Mouse (Mus musculus) layer of hippocampus, postnatal 14 days (tissue): ENCODE results near the gene Serpinb6a. TPM values are rescaled to one million over a fixed set of nuclear protein-coding genes. Genes with fewer than 3 reads are reported as not detected.
A peak's percentile ranks its signal among the peaks of the same experiment; 100 is the strongest.
"Not testable (repeated sequence)": the region's sequence is repeated elsewhere in the genome, so short reads cannot be mapped to it uniquely, and the experiment has no call there.

Source experiments
- DNase-seq, 2 experiments: peaks; one replicate each; pipeline ENCODE4 v3.0.0; 2021 to 2022; ENCODE audit warnings: low spot score in 2 of 2, mixed read lengths in 1 of 2
- total RNA-seq, 2 experiments: library from RNA; stranded (reverse); gene quantifications; 2 replicates each; pipeline ENCODE4 v1.2.3; 2021

Serpinb6a gene
- total RNA-seq, 2 experiments from 2014 or later, result 45.3 to 49.5 TPM

GRCm38 (mm10) chr13:33995197-33995596, 7.4 kb downstream of the Serpinb6a start:
- DNase-seq, result peak; percentile 37 to 70

- no peak for DNase-seq
These were observed 13.0 kb downstream of the Serpinb6a start for GRCm38 (mm10) chr13:33989625-33990024.

- DNase-seq, result no peak
These were observed 36.0 kb downstream of the Serpinb6a start for GRCm38 (mm10) chr13:33966574-33966973.

GRCm38 (mm10) chr13:33966025-33966412, 36.6 kb downstream of the Serpinb6a start:
- DNase-seq, result no peak

GRCm38 (mm10) chr13:33965056-33966024, 37.3 kb downstream of the Serpinb6a start:
- DNase-seq, result no peak

- peak; percentile 45 to 67 for DNase-seq
These were observed 38.2 kb downstream of the Serpinb6a start, which contains the start of gene Nqo2 for GRCm38 (mm10) chr13:33964206-33965046. Nqo2 (plus strand) TSS chr13:33964687.

GRCm38 (mm10) chr13:33959771-33960170, 42.8 kb downstream of the Serpinb6a start:
- no peak for DNase-seq

GRCm38 (mm10) chr13:33956571-33957421, 45.8 kb downstream of the Serpinb6a start:
- DNase-seq, result peak in 1 of 2 experiments; percentile 42

GRCm38 (mm10) chr13:33952947-33953346, 49.6 kb downstream of the Serpinb6a start:
- DNase-seq, result no peak

GRCm38 (mm10) chr13:33952075-33952449, 50.5 kb downstream of the Serpinb6a start:
- DNase-seq, result no peak

- no peak for DNase-seq
These were observed 51.1 kb downstream of the Serpinb6a start for GRCm38 (mm10) chr13:33951308-33952074.

GRCm38 (mm10) chr13:33942212-33942779, 60.3 kb downstream of the Serpinb6a start:
- DNase-seq, result no peak

- no peak for DNase-seq
These were observed 61.2 kb downstream of the Serpinb6a start for GRCm38 (mm10) chr13:33941288-33941808.

- not testable (repeated sequence) for DNase-seq
These were observed 65.0 kb downstream of the Serpinb6a start for GRCm38 (mm10) chr13:33937587-33937986.

GRCm38 (mm10) chr13:33937151-33937550, 65.4 kb downstream of the Serpinb6a start:
- DNase-seq, result no peak

GRCm38 (mm10) chr13:33935465-33936181, 67.0 kb downstream of the Serpinb6a start:
- peak; percentile 33 to 54 for DNase-seq

GRCm38 (mm10) chr13:33934743-33935142, 67.9 kb downstream of the Serpinb6a start:
- no peak for DNase-seq

- DNase-seq, result no peak
These were observed 71.7 kb downstream of the Serpinb6a start for GRCm38 (mm10) chr13:33930912-33931311.

GRCm38 (mm10) chr13:33930281-33930680, 72.3 kb downstream of the Serpinb6a start:
- no peak for DNase-seq
